Mouse (Mus musculus): ENCODE results near the gene Psap. TPM values are rescaled to one million over a fixed set of nuclear protein-coding genes. Genes with fewer than 3 reads are reported as not detected.

Psap gene
- polyA plus RNA-seq (2014; fragmentation: Illumina TruSeq; extraction: RNeasy Lipid Tissue Mini Kit (QIAGEN cat#74804); ENCODE audit: low read depth, low replicate concordance): 39.6 TPM

GRCm38 (mm10) chr10:60277207-60278005, at the start of gene Psap:
Gene Psap (plus strand): TSS chr10:60277627.

GRCm38 (mm10) chr10:60346701-60347405, 69.4 kb downstream of the Psap start, which contains the start of gene Vsir:
Gene Vsir (plus strand): TSS chr10:60346851.

Other genes starting within 250 kb of the Psap start
- 26.0 TPM for gene Spock2, start 171.4 kb upstream of the Psap start, polyA plus RNA-seq (2014; fragmentation: Illumina TruSeq; extraction: RNeasy Lipid Tissue Mini Kit (QIAGEN cat#74804); ENCODE audit: low read depth, low replicate concordance)
- 0.41 TPM for gene Chst3, start 58.4 kb upstream of the Psap start, polyA plus RNA-seq (2014; fragmentation: Illumina TruSeq; extraction: RNeasy Lipid Tissue Mini Kit (QIAGEN cat#74804); ENCODE audit: low read depth, low replicate concordance)
- gene Vsir, start 69.2 kb downstream of the Psap start, polyA plus RNA-seq (2014; fragmentation: Illumina TruSeq; extraction: RNeasy Lipid Tissue Mini Kit (QIAGEN cat#74804); ENCODE audit: low read depth, low replicate concordance): 0.38 TPM
- gene Gm17455, start 122.1 kb downstream of the Psap start, polyA plus RNA-seq (2014; fragmentation: Illumina TruSeq; extraction: RNeasy Lipid Tissue Mini Kit (QIAGEN cat#74804); ENCODE audit: low read depth, low replicate concordance): not detected

Measured in testis, adult 10 weeks (tissue).